Mouse (Mus musculus) liver, adult 2 months (tissue): Measurements from ENCODE around the gene Usp7.

ENCODE experiments used
- CTCF ChIP-seq: fragments of 200-500 bp; IDR thresholded peaks from 2 replicates; pipeline ENCODE4 v1.5.1; 2011; ENCODE audit warnings: low read depth, low read length, control low read depth
- POLR2A ChIP-seq: fragments of 200-500 bp; IDR thresholded peaks from 2 replicates; pipeline ENCODE4 v1.6.1; 2011; ENCODE audit warnings: low read length, control low read depth; ENCODE audit not compliant: insufficient read depth; ENCODE audit errors: extremely low read depth

DNA sequence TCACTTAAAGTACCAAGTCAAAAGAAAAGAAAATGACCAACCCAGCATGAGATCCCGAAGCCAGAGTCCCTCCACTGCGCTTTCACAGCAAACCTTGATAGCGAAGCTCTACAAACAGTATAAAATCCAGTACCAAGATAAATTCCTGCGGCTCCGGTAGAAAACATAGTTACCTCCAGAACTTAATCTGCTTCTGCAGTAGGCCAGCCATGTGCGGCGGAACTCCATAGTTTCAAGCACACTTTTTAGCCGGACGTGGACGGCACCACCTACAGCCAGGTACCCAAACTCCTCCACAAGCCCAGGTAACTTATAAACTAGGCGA is 54.8 kb downstream of the Usp7 start:
- TF ChIP-seq POLR2A (no peak), CTCF (no peak)
